Comparison of ENCODE assay signal across 12 mouse cellular contexts in the genomic region with DNA sequence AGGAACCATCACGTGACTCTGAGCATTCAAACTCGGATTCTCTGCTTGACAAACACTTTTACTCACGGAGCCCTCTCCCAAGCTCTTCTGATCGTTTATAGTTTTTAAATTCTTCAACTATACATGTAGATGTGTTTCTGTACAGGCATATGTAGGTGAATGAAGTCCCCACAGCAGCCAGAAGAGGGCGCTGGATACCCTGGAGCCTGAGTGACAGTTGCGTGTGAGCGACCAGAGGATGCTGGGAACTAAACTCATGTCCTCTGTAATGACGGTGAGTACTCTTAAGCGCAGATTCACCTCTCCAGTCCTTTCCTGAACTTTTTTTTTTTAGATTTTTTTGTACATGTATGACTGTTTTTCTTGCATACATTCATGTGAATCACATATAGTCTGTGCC. TPM values are rescaled to one million over a fixed set of nuclear protein-coding genes. Genes with fewer than 3 reads are reported as not detected.
DNase-seq lines count a peak whose midpoint lies in the region; ATAC-seq and TF ChIP-seq lines count a peak whose summit lies in the region.
"Had no signal": no experiment of that assay in that cellular context is flagged by ENCODE, and none has a peak within 500 bp of the region (broad histone marks: within the 10 kb centered on the region; RNA-seq: fewer than 3 reads in every experiment).

No protein-coding gene starts in this region.

- TF ChIP-seq CTCF in intestine, postnatal 0 days (IDR thresholded peaks at IDR 0.05; ENCODE audit: low read depth) = peak; percentile 54
- TF ChIP-seq CTCF in testis, adult 2 months (IDR thresholded peaks at IDR 0.05; ENCODE audit: control insufficient read depth, insufficient read depth, insufficient replicate concordance, low read depth, low read length) = peak; percentile 74; the same call in 1 of the 2 replicates

- no peak for TF ChIP-seq POLR2A in testis, adult 2 months (IDR thresholded peaks at IDR 0.05; ENCODE audit: control insufficient read depth, low read depth, low read length)

- H3K27me3 ChIP-seq in intestine, postnatal 0 days (replicated peaks; ENCODE audit: control insufficient read depth, insufficient read depth, low read length) = no peaks in the 10 kb centered on the region
- H3K27me3 ChIP-seq in intestine, embryonic 15.5 days (replicated peaks) = no peaks in the 10 kb centered on the region
- H3K27me3 ChIP-seq in testis, adult 2 months (ENCODE audit: control insufficient read depth, insufficient read depth, low read length) = no peaks in the 10 kb centered on the region
- H3K27me3 ChIP-seq: limb, embryonic 13.5 days had no signal

- H3K27ac ChIP-seq in intestine, postnatal 0 days (ENCODE audit: low read depth, low read length) = no peak overlapping the region
- H3K27ac ChIP-seq in intestine, embryonic 15.5 days = no peak overlapping the region
- no peak overlapping the region for H3K27ac ChIP-seq in testis, adult 2 months (ENCODE audit: control insufficient read depth, insufficient read depth, low read depth, low read length)
- H3K27ac ChIP-seq: embryonic facial prominence, embryonic 13.5 days; heart, embryonic 15.5 days; limb, embryonic 13.5 days; midbrain, embryonic 12.5 days had no signal

- H3K36me3 ChIP-seq in intestine, postnatal 0 days (ENCODE audit: control insufficient read depth, insufficient read depth) = no peaks in the 10 kb centered on the region
- no peaks in the 10 kb centered on the region for H3K36me3 ChIP-seq in intestine, embryonic 15.5 days
- no peaks in the 10 kb centered on the region for H3K36me3 ChIP-seq in testis, adult 2 months (ENCODE audit: control insufficient read depth, insufficient read depth, low read length)
- H3K36me3 ChIP-seq: embryonic facial prominence, embryonic 13.5 days; heart, embryonic 15.5 days; limb, embryonic 13.5 days; midbrain, embryonic 12.5 days had no signal

- H3K9me3 ChIP-seq in intestine, postnatal 0 days (ENCODE audit: control insufficient read depth) = no peaks in the 10 kb centered on the region
- no peaks in the 10 kb centered on the region for H3K9me3 ChIP-seq in intestine, embryonic 15.5 days
- H3K9me3 ChIP-seq: heart, embryonic 15.5 days had no signal

- 20% methylated on average over 9 of the region's 9 CpGs for WGBS in intestine, postnatal 0 days
- WGBS in intestine, embryonic 15.5 days = 20% methylated on average over 9 of the region's 9 CpGs

- H3K9ac ChIP-seq in intestine, postnatal 0 days (ENCODE audit: low read depth, low read length) = 0 out of 2 replicates have a peak overlapping the region, but pooled peaks have one; percentile 17
- H3K9ac ChIP-seq in intestine, embryonic 15.5 days = no peak overlapping the region
- H3K9ac ChIP-seq: heart, embryonic 15.5 days; limb, embryonic 13.5 days; midbrain, embryonic 12.5 days had no signal

- no peak for DNase-seq in testis, postnatal 10 days (ENCODE audit: low spot score)
- DNase-seq in c-Kit-negative CD71-positive TER-119-positive erythroid progenitor cells, embryonic 14.5 days (ENCODE audit: low read depth, low spot score) = peak; percentile 12
- DNase-seq in cerebellum, adult 8-10 months = no peak
- no peak for DNase-seq in cerebellum, adult 9-10 months

- H3K4me2 ChIP-seq in intestine, postnatal 0 days (replicated peaks; ENCODE audit: low read depth) = no peak overlapping the region
- no peak overlapping the region for H3K4me2 ChIP-seq in intestine, embryonic 15.5 days (replicated peaks)
- H3K4me2 ChIP-seq: embryonic facial prominence, embryonic 13.5 days; heart, embryonic 15.5 days; limb, embryonic 13.5 days; midbrain, embryonic 12.5 days had no signal

- no peaks in the 10 kb centered on the region; the same call in 1 of the 2 replicates for H3K4me1 ChIP-seq in intestine, postnatal 0 days (replicated peaks; ENCODE audit: control insufficient read depth, insufficient read depth, low read length)
- 0 out of 2 replicates have a peak, but pooled peaks cover 6% of the 10 kb centered on the region for H3K4me1 ChIP-seq in intestine, embryonic 15.5 days (replicated peaks)
- H3K4me1 ChIP-seq in testis, adult 2 months (ENCODE audit: control insufficient read depth, insufficient read depth, low read length) = peaks cover 21% of the 10 kb centered on the region
- H3K4me1 ChIP-seq: midbrain, embryonic 12.5 days had no signal

- H3K4me3 ChIP-seq in intestine, postnatal 0 days (ENCODE audit: low read depth, low read length) = no peak overlapping the region
- no peak overlapping the region for H3K4me3 ChIP-seq in intestine, embryonic 15.5 days (replicated peaks)
- H3K4me3 ChIP-seq in testis, adult 2 months (ENCODE audit: control insufficient read depth, low read depth, low read length) = peak overlapping the region; percentile 70
- H3K4me3 ChIP-seq: embryonic facial prominence, embryonic 13.5 days; heart, embryonic 15.5 days; limb, embryonic 13.5 days; midbrain, embryonic 12.5 days had no signal

- no peak for ATAC-seq in intestine, postnatal 0 days
- ATAC-seq in intestine, embryonic 15.5 days = no peak
- ATAC-seq in granulocyte monocyte progenitor cell, adult 5-6 weeks (replicated peaks; ENCODE audit: poor library complexity, severe bottlenecking) = no peak

RNA-seq across cellular contexts. Expression of a gene that starts 13.3 kb away (rescaled TPM):
- 21.1 and 23.0 TPM in 2 replicates for polyA plus RNA-seq in intestine, postnatal 0 days (2015; fragmentation: Nextera tagmentation; extraction: Ambion mirVana)
- 57.5 and 61.9 TPM in 2 replicates for polyA plus RNA-seq in intestine, embryonic 15.5 days (2015; fragmentation: Nextera tagmentation; extraction: Ambion mirVana)
- polyA plus RNA-seq in testis, adult 2 months (2012; rRNA removed) = 0.38 and 0.59 TPM in 2 replicates
- total RNA-seq in granulocyte monocyte progenitor cell, adult 5-6 weeks (2014; fragmentation: Nextera tagmentation) = 11.1 and 13.4 TPM in 2 replicates
- 4.2 and 7.8 TPM in 2 replicates for total RNA-seq in granulocyte monocyte progenitor cell, adult 5-6 weeks (2017)

RNA-seq across cellular contexts. Expression of a gene that starts 18.8 kb away (rescaled TPM):
- polyA plus RNA-seq in intestine, postnatal 0 days (2015; fragmentation: Nextera tagmentation; extraction: Ambion mirVana) = 2.9 and 3.2 TPM in 2 replicates
- 3.4 and 4.4 TPM in 2 replicates for polyA plus RNA-seq in intestine, embryonic 15.5 days (2015; fragmentation: Nextera tagmentation; extraction: Ambion mirVana)
- polyA plus RNA-seq in testis, adult 2 months (2012; rRNA removed) = 11.7 and 12.9 TPM in 2 replicates
- total RNA-seq in granulocyte monocyte progenitor cell, adult 5-6 weeks (2014; fragmentation: Nextera tagmentation) = 288 and 331 TPM in 2 replicates
- total RNA-seq in granulocyte monocyte progenitor cell, adult 5-6 weeks (2017) = 99.4 and 109 TPM in 2 replicates

RNA-seq across cellular contexts. Expression of a gene that starts 41.1 kb away (rescaled TPM):
- 133 and 145 TPM in 2 replicates for polyA plus RNA-seq in intestine, postnatal 0 days (2015; fragmentation: Nextera tagmentation; extraction: Ambion mirVana)
- polyA plus RNA-seq in intestine, embryonic 15.5 days (2015; fragmentation: Nextera tagmentation; extraction: Ambion mirVana) = 107 and 115 TPM in 2 replicates
- polyA plus RNA-seq in testis, adult 2 months (2012; rRNA removed) = 136 and 138 TPM in 2 replicates
- total RNA-seq in granulocyte monocyte progenitor cell, adult 5-6 weeks (2014; fragmentation: Nextera tagmentation) = 81.9 and 100 TPM in 2 replicates
- 101 and 111 TPM in 2 replicates for total RNA-seq in granulocyte monocyte progenitor cell, adult 5-6 weeks (2017)

RNA-seq across cellular contexts. Expression of a gene that starts 41.3 kb away (rescaled TPM):
- 9.1 and 9.2 TPM in 2 replicates for polyA plus RNA-seq in intestine, postnatal 0 days (2015; fragmentation: Nextera tagmentation; extraction: Ambion mirVana)
- polyA plus RNA-seq in intestine, embryonic 15.5 days (2015; fragmentation: Nextera tagmentation; extraction: Ambion mirVana) = 40.2 and 43.8 TPM in 2 replicates
- polyA plus RNA-seq in testis, adult 2 months (2012; rRNA removed) = 11.5 and 13.8 TPM in 2 replicates
- total RNA-seq in granulocyte monocyte progenitor cell, adult 5-6 weeks (2014; fragmentation: Nextera tagmentation) = 29.2 and 29.7 TPM in 2 replicates
- 31.1 and 38.5 TPM in 2 replicates for total RNA-seq in granulocyte monocyte progenitor cell, adult 5-6 weeks (2017)

Comparison
In these comparisons a context has a peak if more than half of its experiments do, and no peak if none do; other contexts are left out.
1. RNA of a gene that starts 13.3 kb away (polyA plus RNA-seq): 57.5 to 61.9 TPM in intestine, embryonic 15.5 days and 21.1 to 23.0 TPM in intestine, postnatal 0 days; 0.38 to 0.59 TPM in testis, adult 2 months; every median in the first group is over 10 times any median in the second.